Mouse (Mus musculus): ENCODE data around the gene Padi2.

Gene Padi2

GRCm38 (mm10) chr4:140988706-140989290 is 82.7 kb downstream of the Padi2 start:
- no peak for DNase-seq (ENCODE audit: low spot score)

GRCm38 (mm10) chr4:140989447-140989846 is 83.3 kb downstream of the Padi2 start:
- DNase-seq (ENCODE audit: low spot score) = no peak

- DNase-seq (ENCODE audit: low spot score) = no peak
Observed at GRCm38 (mm10) chr4:140992215-140992614, 86.1 kb downstream of the Padi2 start.

- no peak for DNase-seq (ENCODE audit: low spot score)
Observed at GRCm38 (mm10) chr4:140993846-140994245, 87.7 kb downstream of the Padi2 start.

DNA sequence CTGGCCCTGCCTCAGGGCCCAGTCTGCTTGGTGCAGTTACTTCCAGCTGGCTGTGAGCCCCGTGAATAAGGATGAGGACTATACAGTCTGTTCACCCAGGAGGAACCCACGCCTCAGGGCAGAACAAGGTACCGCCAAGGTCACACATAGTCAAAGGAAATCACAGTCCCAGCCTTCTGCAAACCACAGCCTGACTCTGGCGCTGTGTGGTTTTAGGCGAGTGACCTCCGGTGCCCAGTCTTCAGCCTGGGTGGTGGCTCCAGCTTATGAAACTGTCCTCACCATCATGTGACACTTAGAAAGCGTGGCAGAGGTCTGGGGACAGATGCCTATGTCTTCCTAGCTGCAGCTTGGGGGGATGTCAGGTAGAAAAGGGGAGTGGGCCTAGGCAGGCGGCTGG is 89.7 kb downstream of the Padi2 start:
- DNase-seq (ENCODE audit: low spot score) = no peak

DNA sequence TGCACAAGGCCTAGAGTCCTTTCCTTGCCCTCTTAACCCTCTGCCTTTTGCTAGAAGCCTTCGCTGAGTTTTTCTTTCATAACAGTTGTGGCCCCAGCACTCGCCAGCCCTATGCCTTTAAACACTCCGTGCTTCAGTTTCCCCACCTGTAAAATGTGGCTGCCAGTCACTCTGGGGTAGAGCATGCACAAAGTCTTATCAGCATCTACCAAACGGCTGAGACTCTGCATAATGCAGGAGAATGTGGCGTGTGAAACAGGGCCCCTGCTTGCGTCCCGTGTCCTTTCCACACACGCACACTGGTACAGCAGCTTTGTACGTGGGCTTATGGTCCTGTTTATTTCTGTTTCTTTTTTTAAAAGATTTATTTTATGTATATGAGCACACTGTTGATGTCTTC is 90.7 kb downstream of the Padi2 start:
- DNase-seq (ENCODE audit: low spot score) = no peak
